Mouse (Mus musculus) bone marrow, adult 2 months (tissue): Measurements from ENCODE around the gene Macf1.

ENCODE experiments used
- CTCF ChIP-seq: fragments of 200-500 bp; IDR thresholded peaks from 2 replicates; pipeline ENCODE4 v1.5.1; 2011; ENCODE audit warnings: low read length, control low read depth; ENCODE audit not compliant: control insufficient read depth, insufficient read depth
- POLR2A ChIP-seq: fragments of 200-500 bp; IDR thresholded peaks from 2 replicates; pipeline ENCODE4 v1.6.1; 2011; ENCODE audit warnings: low read depth, mild to moderate bottlenecking, control low read depth, low read length, borderline replicate concordance; ENCODE audit not compliant: control insufficient read depth

DNA sequence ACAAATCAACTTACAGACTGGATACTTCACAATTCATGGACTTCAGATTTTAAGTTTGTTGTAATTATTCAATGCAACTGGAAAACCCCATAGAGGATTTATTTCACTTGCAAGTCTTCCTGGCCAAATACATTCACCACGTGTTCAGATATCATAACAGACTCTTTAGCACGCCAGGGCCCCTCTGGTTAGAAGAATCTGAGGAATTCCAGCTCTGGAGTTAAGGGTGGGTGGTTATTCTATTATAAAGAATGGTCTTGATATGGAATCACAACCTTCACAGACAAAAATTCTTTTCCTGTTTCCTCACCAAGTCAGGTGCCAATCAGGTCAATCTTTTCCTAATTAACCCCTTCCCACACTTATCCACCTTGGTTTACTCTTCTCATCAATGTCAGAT, 270.3 kb downstream of the Macf1 start:
- TF ChIP-seq CTCF (no peak), POLR2A (no peak)
